Mouse (Mus musculus): ENCODE results near the gene Sap30l. TPM values are rescaled to one million over a fixed set of nuclear protein-coding genes. Genes with fewer than 3 reads are reported as not detected.
"Not testable (repeated sequence)": the region's sequence is repeated elsewhere in the genome, so short reads cannot be mapped to it uniquely, and the experiment has no call there.

Sap30l gene
- total and polyA plus RNA-seq, 3 experiments: 17.1 to 23.1 (median 20.8) TPM

- H3K4me2 ChIP-seq (ENCODE audit: insufficient read depth, low read depth, poor library complexity, severe bottlenecking); H3K27ac ChIP-seq (ENCODE audit: insufficient read depth, low read depth); H3K9ac ChIP-seq (ENCODE audit: insufficient read depth, low read depth); H3K79me2 ChIP-seq (replicated peaks; ENCODE audit: control insufficient read depth, extremely low read depth, insufficient read depth, poor library complexity, severe bottlenecking); H3K4me3 ChIP-seq (replicated peaks in 1 of 3; ENCODE audit: low read depth in 2 of 3, low read length in 2 of 3, poor library complexity in 1 of 3); H3K9me3 ChIP-seq (replicated peaks; ENCODE audit: low read length); dilution Hi-C loops (cut with MboI; ENCODE audit: extremely low pct_ligation_motif_present, extremely low pct_unique_long_range_greater_than_20kb, low sequenced_read_pairs); H3K36me3 ChIP-seq (replicated peaks in 1 of 2; ENCODE audit: control insufficient read depth in 1 of 2, insufficient read depth in 1 of 2, low read length in 1 of 2); in situ Hi-C loops (cut with MboI; ENCODE audit: low pct_ligation_motif_present, low pct_unique_long_range_greater_than_20kb, low sequenced_read_pairs); H3K4me1 ChIP-seq (ENCODE audit: control insufficient read depth in 1 of 2, insufficient read depth in 2 of 2): not testable (repeated sequence)
- TF ChIP-seq CTCF (conservative IDR thresholded peaks at IDR 0.05 in 1 of 2, IDR thresholded peaks at IDR 0.05 in 1 of 2; ENCODE audit: low read depth in 2 of 2, low read length in 2 of 2): peak in 1 of 2 experiments; percentile 60; a peak in 3 of 4 replicates
- peak; percentile 53 for TF ChIP-seq SMC3 (IDR thresholded peaks at IDR 0.05; ENCODE audit: low read depth, low read length)
- peak; percentile 12 for TF ChIP-seq RAD21 (IDR thresholded peaks at IDR 0.05; ENCODE audit: low read depth, low read length)
- DNase-seq (ENCODE audit: extremely low read depth): peak; percentile 40
- H3K27me3 ChIP-seq (replicated peaks): peaks cover 52% of the 10 kb centered on the region
These were observed 23.8 kb downstream of the Sap30l start for GRCm38 (mm10) chr11:57825234-57825633.

GRCm38 (mm10) chr11:57827048-57827914 lies 25.8 kb downstream of the Sap30l start:
- dilution Hi-C loops (cut with MboI; ENCODE audit: extremely low pct_ligation_motif_present, extremely low pct_unique_long_range_greater_than_20kb, low sequenced_read_pairs): no loop called here
- Histone ChIP-seq H3K27ac (ENCODE audit: insufficient read depth, low read depth) (no peak overlapping the region), H3K36me3 (replicated peaks in 1 of 2; ENCODE audit: control insufficient read depth in 1 of 2, insufficient read depth in 1 of 2, low read length in 1 of 2) (no peaks in the 10 kb centered on the region), H3K79me2 (replicated peaks; ENCODE audit: control insufficient read depth, extremely low read depth, insufficient read depth, poor library complexity, severe bottlenecking) (no peaks in the 10 kb centered on the region), H3K9me3 (replicated peaks; ENCODE audit: low read length) (no peaks in the 10 kb centered on the region), H3K4me3 (replicated peaks in 1 of 3; ENCODE audit: low read depth in 2 of 3, low read length in 2 of 3, poor library complexity in 1 of 3) (no peak overlapping the region), H3K4me2 (ENCODE audit: insufficient read depth, low read depth, poor library complexity, severe bottlenecking) (peak overlapping the region; percentile 27; the same call in 1 of the 2 replicates), H3K4me1 (ENCODE audit: control insufficient read depth in 1 of 2, insufficient read depth in 2 of 2) (no peaks in the 10 kb centered on the region), H3K27me3 (replicated peaks) (peaks cover 68% of the 10 kb centered on the region), H3K9ac (ENCODE audit: insufficient read depth, low read depth) (no peak overlapping the region)
- DNase-seq (ENCODE audit: extremely low read depth): no peak
- TF ChIP-seq KAT2A (IDR thresholded peaks at IDR 0.05; ENCODE audit: insufficient replicate concordance, low read length) (no peak), HCFC1 (IDR thresholded peaks at IDR 0.05; ENCODE audit: low read depth, low read length) (no peak), TBP (conservative IDR thresholded peaks at IDR 0.05; ENCODE audit: low read depth, low read length) (no peak), USF1 (IDR thresholded peaks at IDR 0.05; ENCODE audit: low read depth, low read length) (no peak), POLR2AphosphoS2 (IDR thresholded peaks at IDR 0.05; ENCODE audit: low read depth, low read length) (no peak), ZMIZ1 (IDR thresholded peaks at IDR 0.05; ENCODE audit: low read depth, low read length) (no peak), MAFK (IDR thresholded peaks at IDR 0.05; ENCODE audit: insufficient replicate concordance, low read length) (no peak), POLR2A (IDR thresholded peaks at IDR 0.05; ENCODE audit: low read depth, low read length) (no peak), NRF1 (IDR thresholded peaks at IDR 0.05; ENCODE audit: low read depth, low read length) (no peak), ZC3H11A (IDR thresholded peaks at IDR 0.05; ENCODE audit: low read depth, low read length) (no peak), CHD2 (IDR thresholded peaks at IDR 0.05; ENCODE audit: low read length) (no peak), JUN (IDR thresholded peaks at IDR 0.05; ENCODE audit: insufficient read depth, low read depth, low read length) (no peak), TCF12 (IDR thresholded peaks at IDR 0.05; ENCODE audit: low read depth, low read length) (no peak), MXI1 (IDR thresholded peaks at IDR 0.05; ENCODE audit: low read depth, low read length) (no peak), ZKSCAN1 (IDR thresholded peaks at IDR 0.05; ENCODE audit: borderline replicate concordance, low read depth, low read length) (no peak), IRF4 (IDR thresholded peaks at IDR 0.05; ENCODE audit: low read depth, low read length) (no peak), ELF1 (IDR thresholded peaks at IDR 0.05; ENCODE audit: low read depth, low read length) (no peak), UBTF (IDR thresholded peaks at IDR 0.05; ENCODE audit: low read depth, low read length) (no peak), MEF2A (IDR thresholded peaks at IDR 0.05; ENCODE audit: borderline replicate concordance, low read depth, low read length) (no peak), SMC3 (IDR thresholded peaks at IDR 0.05; ENCODE audit: low read depth, low read length) (no peak)
- in situ Hi-C loops (cut with MboI; ENCODE audit: low pct_ligation_motif_present, low pct_unique_long_range_greater_than_20kb, low sequenced_read_pairs): no loop called here

Data from CH12.LX (cell line).